Mouse (Mus musculus): ENCODE data around the gene Misp. TPM values are rescaled to one million over a fixed set of nuclear protein-coding genes. Genes with fewer than 3 reads are reported as not detected.

Misp gene
- polyA plus RNA-seq, 1 experiment = 4.0 TPM

DNA sequence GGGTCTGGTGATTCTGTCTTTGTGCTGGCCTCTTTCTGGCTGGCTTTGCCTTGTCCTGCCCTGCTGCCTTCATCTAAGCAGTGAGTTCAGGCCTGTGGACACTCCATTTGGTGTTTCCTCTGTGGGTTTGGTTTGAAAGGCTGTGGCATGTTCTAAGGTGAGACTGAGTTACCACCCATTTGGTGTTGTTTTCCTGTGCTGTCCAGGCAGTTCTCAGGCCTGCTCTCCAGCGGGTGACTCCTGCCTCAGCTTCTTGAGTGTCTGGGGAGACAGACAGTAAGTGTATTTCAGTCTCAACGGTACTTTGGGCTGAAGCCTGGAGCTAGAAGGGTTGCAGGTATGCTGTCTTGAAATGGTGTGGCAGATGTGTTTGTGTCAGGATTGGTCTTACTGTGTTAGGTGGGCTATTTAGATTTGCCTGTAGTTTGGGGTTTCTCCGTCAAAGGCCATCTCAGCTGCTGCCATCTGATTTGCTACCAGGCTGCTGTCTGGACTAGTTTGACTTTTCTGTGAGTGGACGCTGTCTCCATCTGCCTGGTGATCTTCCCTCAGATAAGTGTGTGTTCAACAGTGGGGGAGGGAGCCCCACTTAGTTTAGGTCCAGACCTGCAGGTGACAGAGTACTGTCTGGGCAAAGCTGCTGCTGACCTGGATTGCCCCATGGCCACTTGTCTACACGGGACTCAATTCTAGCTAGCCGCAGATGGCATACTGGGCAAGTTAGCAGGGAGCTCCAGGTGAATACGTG lies 36.1 kb downstream of the Misp start:
- TF ChIP-seq CTCF (IDR thresholded peaks at IDR 0.05; ENCODE audit: insufficient read depth, low read length) = no peak
- 6% methylated on average over 7 of the region's 7 CpGs for WGBS
- Histone ChIP-seq H3K4me1 (ENCODE audit: control insufficient read depth, insufficient read depth, low read length) (peaks cover 43% of the 10 kb centered on the region), H3K4me3 (replicated peaks; ENCODE audit: extremely low read depth, low read depth, low read length) (peak overlapping the region; percentile 25)
- DNase-seq = no peak

DNA sequence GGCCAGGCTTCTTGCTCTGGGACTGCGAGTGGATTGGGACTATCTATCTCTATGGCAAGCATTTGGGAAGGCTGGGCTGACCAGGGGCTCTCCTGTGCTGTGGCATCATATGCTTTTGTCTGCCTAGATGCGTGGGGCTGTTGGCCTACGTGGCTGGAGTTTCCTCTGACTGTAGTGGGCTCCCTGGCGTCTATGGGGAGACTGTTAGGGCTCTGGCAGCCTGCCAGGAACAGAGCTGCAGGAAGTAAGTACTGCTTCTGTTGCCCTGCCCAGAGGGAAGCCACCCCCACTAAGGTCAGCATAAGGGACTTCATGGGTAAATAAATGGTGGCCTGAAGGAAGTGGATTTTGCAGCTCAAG lies 36.6 kb downstream of the Misp start:
- Histone ChIP-seq H3K4me1 (ENCODE audit: control insufficient read depth, insufficient read depth, low read length) (peaks cover 41% of the 10 kb centered on the region), H3K4me3 (replicated peaks; ENCODE audit: extremely low read depth, low read depth, low read length) (peak overlapping the region; percentile 25)
- TF ChIP-seq CTCF (IDR thresholded peaks at IDR 0.05; ENCODE audit: insufficient read depth, low read length) (no peak), POLR2A (IDR thresholded peaks at IDR 0.05; ENCODE audit: borderline replicate concordance, extremely low read depth, low read depth, low read length) (no peak)
- whole genome bisulfite sequencing = 3% methylated on average over 4 of the region's 4 CpGs
- DNase-seq = peak; percentile 62

DNA sequence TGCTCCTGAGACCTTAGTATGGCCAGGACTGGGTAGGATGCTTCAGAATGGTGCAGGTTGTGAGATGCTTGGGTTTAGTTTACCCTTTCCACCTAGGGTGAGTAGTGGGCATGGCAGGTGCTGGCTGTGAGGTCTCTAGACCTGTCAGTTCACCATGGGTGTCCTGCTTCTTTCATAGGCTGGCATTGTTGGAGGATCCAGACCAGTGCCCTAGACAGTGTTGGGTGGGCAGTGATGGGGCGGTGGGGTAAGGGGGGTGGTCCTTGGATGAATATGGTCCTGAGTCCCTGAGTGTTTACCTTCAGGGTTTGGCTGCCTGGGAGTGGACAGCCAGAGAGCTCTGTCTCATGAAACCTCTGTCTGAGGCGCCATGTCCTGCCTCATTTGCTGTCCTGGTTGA lies 37.1 kb downstream of the Misp start:
- DNase-seq = no peak
- TF ChIP-seq POLR2A (IDR thresholded peaks at IDR 0.05; ENCODE audit: borderline replicate concordance, extremely low read depth, low read depth, low read length) (no peak), CTCF (IDR thresholded peaks at IDR 0.05; ENCODE audit: insufficient read depth, low read length) (no peak)
- Histone ChIP-seq H3K4me1 (ENCODE audit: control insufficient read depth, insufficient read depth, low read length) (peaks cover 36% of the 10 kb centered on the region), H3K4me3 (replicated peaks; ENCODE audit: extremely low read depth, low read depth, low read length) (peak overlapping the region; percentile 6)
- 59% methylated on average over 2 of the region's 2 CpGs for WGBS

DNA sequence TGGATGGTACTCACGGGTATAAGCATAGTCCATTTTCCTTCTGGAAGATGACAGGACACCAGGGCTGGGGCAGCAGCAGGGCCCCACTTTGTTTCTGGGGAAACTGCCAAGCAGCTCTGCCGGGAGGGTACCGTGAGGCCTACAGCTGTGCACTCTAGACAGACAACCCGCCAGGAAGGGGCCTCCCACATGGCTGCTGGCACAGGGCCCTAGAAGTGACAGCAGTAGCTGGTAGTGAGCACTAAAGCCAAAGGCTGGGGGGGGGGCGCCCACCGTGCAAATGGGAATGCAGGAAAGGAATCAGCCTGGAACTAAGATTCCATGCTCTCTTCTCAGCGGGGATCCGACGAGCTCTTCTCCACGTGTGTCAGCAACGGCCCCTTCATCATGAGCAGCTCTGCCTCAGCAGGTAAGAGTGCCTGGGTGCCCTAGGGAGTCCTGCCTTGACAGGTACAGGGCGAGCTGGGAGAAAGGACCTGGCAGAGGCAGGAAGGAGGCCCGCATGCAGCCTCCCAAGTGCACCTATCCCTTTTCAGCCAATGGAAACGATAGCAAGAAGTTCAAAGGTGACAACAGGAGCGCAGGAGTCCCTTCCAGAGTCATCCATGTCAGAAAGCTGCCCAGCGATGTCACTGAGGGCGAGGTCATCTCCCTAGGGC lies 37.8 kb downstream of the Misp start:
- Histone ChIP-seq H3K4me3 (replicated peaks; ENCODE audit: extremely low read depth, low read depth, low read length) (no peak overlapping the region), H3K4me1 (ENCODE audit: control insufficient read depth, insufficient read depth, low read length) (peaks cover 34% of the 10 kb centered on the region)
- WGBS = 24% methylated on average over 17 of the region's 17 CpGs
- TF ChIP-seq POLR2A (IDR thresholded peaks at IDR 0.05; ENCODE audit: borderline replicate concordance, extremely low read depth, low read depth, low read length) (no peak), CTCF (IDR thresholded peaks at IDR 0.05; ENCODE audit: insufficient read depth, low read length) (no peak)
- no peak for DNase-seq

DNA sequence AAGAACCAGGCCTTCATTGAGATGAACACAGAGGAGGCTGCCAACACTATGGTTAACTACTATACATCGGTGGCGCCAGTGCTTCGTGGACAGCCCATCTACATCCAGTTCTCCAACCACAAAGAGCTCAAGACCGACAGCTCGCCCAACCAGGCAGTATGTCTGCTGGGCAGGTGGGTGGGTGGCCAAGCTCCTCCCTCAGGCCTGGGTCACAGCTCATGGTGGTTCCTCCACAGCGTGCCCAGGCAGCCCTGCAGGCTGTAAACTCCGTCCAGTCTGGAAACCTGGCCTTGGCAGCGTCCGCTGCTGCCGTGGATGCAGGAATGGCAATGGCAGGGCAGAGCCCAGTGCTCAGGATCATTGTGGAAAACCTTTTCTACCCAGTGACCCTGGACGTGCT lies 38.3 kb downstream of the Misp start:
- no peak overlapping the region for H3K4me3 ChIP-seq (replicated peaks; ENCODE audit: extremely low read depth, low read depth, low read length)
- TF ChIP-seq CTCF (IDR thresholded peaks at IDR 0.05; ENCODE audit: insufficient read depth, low read length) = no peak
- TF ChIP-seq POLR2A (IDR thresholded peaks at IDR 0.05; ENCODE audit: borderline replicate concordance, extremely low read depth, low read depth, low read length) = no peak
- H3K4me1 ChIP-seq (ENCODE audit: control insufficient read depth, insufficient read depth, low read length) = peaks cover 34% of the 10 kb centered on the region
- DNase-seq = peak; percentile 12
- 60% methylated on average over 11 of the region's 11 CpGs for WGBS

DNA sequence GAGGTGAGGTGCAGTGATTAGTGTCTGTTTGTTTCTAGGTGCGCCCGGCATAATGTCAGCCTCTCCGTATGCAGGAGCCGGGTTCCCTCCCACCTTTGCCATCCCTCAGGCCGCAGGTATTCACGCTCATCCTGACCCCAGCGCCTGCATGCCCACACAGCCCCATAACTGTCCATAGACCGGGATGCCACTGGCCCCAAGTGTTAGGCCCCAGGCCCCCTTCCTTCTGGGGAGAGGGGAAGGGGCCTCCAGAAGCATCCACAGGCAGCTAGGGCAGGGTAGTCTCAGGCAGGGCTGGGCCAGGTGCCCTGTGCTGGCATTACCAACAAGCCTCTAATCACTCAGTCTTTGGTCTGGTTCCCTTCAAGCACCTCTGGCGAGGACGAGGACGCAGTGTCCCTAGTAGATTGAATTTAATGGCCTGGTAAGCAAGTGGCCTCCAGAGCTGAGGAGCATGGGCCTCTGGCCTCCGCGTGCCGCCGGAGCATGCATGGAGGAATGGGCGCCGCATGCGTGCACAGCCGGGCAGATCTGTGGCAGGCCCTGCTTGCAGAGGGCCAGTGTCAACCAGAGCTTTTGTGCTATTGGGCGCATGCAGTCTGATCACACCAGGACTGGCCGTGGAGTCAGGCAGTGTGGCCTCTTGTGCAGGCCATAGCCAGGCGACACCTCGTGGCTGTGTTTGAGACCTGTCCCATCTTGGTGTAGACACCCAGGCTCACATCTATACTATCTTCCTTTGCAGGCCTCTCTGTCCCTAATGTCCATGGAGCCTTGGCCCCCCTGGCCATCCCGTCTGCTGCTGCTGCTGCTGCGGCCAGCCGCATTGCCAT lies 39.5 kb downstream of the Misp start:
- H3K4me3 ChIP-seq (replicated peaks; ENCODE audit: extremely low read depth, low read depth, low read length) = no peak overlapping the region
- DNase-seq = no peak
- no peak for TF ChIP-seq POLR2A (IDR thresholded peaks at IDR 0.05; ENCODE audit: borderline replicate concordance, extremely low read depth, low read depth, low read length)
- no peak for TF ChIP-seq CTCF (IDR thresholded peaks at IDR 0.05; ENCODE audit: insufficient read depth, low read length)
- 90% methylated on average over 26 of the region's 26 CpGs for WGBS
- peaks cover 34% of the 10 kb centered on the region for H3K4me1 ChIP-seq (ENCODE audit: control insufficient read depth, insufficient read depth, low read length)

DNA sequence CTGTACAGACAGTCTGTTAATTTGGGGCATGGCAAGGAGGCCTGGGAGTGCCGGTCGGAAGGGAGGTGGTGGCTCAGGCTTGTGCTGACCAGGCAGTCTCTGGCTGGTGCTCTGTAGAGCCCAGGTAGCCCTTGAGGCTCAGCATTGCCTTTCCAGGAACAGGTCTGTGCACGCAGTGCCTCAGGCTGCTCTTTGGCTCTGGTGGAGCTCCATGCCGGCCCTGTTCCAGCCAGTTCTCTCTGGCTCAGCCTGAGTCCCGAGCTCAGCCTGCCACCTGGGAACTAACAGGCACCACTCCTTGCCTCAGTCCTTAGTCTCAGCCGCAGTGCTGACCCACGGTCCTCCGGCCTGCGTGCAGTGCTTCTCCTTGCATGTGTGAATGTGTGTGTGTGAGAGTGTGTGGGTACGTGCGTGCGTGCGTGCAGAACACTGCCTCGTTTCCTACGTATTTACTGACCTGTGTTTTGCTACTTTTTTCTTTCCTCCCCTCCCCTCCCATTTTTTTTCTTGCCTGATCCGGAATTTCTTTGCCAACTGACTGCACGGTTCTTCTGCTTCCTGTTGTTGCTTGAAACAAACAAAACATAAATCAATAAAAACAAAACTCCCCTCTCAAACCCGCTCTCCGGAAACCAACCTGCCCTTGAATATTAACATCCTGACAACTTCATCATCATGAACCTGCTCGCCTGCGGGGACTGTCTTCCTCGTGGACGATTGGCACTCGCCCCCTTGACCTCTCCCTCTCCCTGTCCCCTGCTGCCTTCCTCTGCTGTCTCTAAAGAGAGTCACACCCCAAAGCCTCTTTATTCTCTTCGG lies 40.6 kb downstream of the Misp start:
- WGBS = 54% methylated on average over 25 of the region's 25 CpGs
- no peak for DNase-seq
- Histone ChIP-seq H3K4me1 (ENCODE audit: control insufficient read depth, insufficient read depth, low read length) (peaks cover 31% of the 10 kb centered on the region), H3K4me3 (replicated peaks; ENCODE audit: extremely low read depth, low read depth, low read length) (no peak overlapping the region)
- no peak for TF ChIP-seq POLR2A (IDR thresholded peaks at IDR 0.05; ENCODE audit: borderline replicate concordance, extremely low read depth, low read depth, low read length)

DNA sequence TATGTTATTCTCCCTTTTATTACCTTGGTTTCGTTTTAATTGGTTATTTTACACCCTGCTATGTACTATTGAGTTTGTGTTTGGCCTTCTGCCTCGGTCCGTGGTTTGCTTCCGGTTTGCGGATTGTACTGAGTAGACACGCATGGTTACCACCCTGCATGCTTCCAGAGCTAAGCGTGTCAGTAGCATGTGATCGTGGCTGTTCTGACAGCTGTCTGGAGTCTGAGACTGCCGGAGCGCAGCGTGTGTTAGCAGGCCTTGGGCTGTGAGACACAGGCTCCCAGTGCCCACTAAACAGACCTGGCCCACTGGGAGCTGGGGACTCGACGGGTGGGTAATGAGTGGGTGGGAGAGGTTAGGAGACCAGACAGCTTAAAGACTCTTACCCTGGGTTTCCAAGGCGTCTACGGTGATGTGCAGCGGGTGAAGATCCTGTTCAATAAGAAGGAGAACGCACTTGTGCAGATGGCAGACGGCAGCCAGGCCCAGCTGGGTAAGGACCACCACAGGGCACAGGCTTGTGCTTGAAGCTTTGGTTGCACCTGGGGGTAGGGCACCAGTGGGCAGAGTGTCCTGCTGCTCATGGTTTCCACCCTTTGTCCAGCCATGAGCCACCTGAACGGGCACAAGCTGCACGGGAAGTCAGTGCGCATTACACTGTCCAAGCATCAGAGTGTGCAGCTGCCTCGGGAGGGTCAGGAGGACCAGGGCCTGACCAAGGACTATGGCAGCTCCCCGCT lies 41.4 kb downstream of the Misp start:
- 74% methylated on average over 23 of the region's 23 CpGs for whole genome bisulfite sequencing
- no peak overlapping the region for H3K4me3 ChIP-seq (replicated peaks; ENCODE audit: extremely low read depth, low read depth, low read length)
- peak; percentile 7 for DNase-seq
- H3K4me1 ChIP-seq (ENCODE audit: control insufficient read depth, insufficient read depth, low read length) = peaks cover 23% of the 10 kb centered on the region
- TF ChIP-seq CTCF (IDR thresholded peaks at IDR 0.05; ENCODE audit: insufficient read depth, low read length) (no peak), POLR2A (IDR thresholded peaks at IDR 0.05; ENCODE audit: borderline replicate concordance, extremely low read depth, low read depth, low read length) (no peak)
